Mouse (Mus musculus): ENCODE measurements at regions not wholly inside any gene's neighbourhood (a gene's known extent, or its start where the extent isn't known, plus 50 kb on each side); places are given as distances from the start of the nearest gene placed in this dataset.

- no peak for ATAC-seq
Observed at GRCm38 (mm10) chr14:67139152-67139551, 1130.1 kb upstream of the Gulo start.

DNA sequence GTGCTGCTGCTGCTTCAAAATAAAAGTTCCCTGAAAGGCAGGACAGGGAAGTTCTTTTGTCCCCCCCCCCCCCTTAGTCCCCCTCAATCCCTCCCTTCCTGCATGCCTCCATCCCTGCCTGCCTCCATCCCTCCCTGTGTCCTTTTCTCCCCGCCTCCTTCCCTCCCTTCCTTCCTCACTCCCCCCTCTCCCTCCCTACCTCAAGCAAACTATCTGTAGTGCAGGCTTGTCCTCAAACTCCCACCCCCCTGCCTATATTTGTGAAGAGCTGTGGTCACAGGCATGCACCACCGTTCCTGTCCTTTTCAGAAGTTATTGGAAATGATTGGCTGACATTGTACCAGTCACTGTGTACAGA lies 1127.1 kb upstream of the Gulo start:
- no peak for ATAC-seq

- no peak for ATAC-seq
Observed at GRCm38 (mm10) chr14:67135221-67136140, 1126.5 kb upstream of the Gulo start.

DNA sequence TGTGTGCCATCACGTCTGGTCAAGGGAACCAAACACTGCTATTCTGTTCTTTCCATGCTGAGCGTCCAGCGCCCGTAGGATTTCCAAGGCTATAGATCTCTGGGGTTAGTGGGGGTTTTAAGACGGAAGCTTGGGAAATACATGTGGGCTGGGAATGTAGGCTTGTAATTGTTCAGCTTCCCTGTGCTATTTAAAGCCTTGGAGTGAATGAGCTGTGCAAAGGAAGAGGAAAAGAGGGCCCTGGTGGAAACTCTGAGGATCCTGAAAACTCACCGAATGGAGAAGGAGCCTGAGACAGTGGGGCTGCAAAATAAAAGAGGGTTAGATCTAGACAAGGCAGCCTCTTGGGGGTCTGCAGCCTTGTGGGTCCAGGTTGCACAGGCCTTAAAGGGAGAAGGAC lies 1124.2 kb upstream of the Gulo start:
- ATAC-seq = no peak

DNA sequence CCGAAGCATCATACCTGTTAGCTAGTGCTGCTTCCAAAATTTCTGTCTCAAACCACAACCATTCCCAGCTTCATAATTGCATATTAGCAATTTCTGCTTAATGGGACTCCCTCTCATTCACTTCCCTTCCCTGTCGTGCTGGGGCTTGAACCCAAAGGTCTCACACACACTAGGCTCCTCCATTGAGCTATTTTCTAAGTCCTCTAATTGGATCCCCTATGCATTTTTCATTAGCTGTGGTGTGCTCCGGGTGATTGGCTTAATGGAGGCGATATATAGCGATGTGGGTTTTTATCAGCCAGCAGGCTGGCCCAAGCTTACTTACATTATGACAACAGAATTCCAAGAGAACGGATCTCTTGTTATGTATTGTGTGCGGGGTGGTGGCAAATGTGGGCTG lies 1118.1 kb upstream of the Gulo start:
- ATAC-seq = no peak

DNA sequence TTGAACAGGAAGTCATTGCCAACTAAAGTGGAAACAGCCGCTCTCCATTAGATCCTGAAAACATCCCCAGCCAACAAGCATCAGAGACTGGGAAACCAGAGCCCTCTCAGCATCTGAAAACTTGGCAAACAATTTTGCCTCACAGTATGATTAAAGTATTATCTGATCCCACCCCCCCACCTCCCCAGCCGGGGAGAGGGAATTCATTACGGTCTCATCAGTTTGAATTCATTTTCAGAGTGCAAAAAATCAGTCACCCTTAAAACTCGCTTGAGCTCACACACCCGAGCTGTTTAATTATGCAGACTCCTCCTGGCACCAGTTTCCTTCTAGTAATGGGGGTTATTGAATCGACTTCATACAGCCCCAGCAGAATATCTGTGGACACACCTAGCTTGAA lies 1117.2 kb upstream of the Gulo start:
- no peak for ATAC-seq

DNA sequence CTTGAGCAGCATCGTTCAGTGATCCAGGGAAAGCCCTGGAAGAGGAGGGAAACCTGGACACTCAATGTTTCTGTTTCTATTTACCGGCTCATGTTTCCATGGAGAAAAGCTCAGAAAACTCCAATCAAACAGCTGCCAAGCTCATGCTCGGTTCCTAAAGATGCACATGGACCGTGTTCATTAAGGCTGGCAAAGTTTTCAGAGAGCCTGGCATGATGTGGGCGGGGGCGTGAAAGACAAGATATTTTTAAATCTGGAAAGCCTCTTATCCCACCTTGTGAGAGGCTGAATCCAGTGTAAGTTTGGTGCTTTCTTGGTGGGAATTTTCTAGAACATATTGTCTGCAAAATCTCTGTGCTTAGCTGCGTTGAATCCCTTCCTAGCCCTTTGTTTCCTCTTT lies 1114.3 kb upstream of the Gulo start:
- ATAC-seq = no peak

All from activated CD4-positive, CD25-positive, alpha-beta regulatory T cell, adult 4 months (primary cell).